Mouse (Mus musculus) forebrain, embryonic 13.5 days (tissue): ENCODE data around the gene Il1rl2. TPM values are rescaled to one million over a fixed set of nuclear protein-coding genes. Genes with fewer than 3 reads are reported as not detected.
A peak's percentile ranks its signal among the peaks of the same experiment; 100 is the strongest.
"Not testable (repeated sequence)": the region's sequence is repeated elsewhere in the genome, so short reads cannot be mapped to it uniquely, and the experiment has no call there.

Experiments used
- ATAC-seq: fragments of 200-750 bp; cut with Nextera tagmentation; 2 replicates; pipeline ENCODE4 v1.8.0; 2017
- H3K27ac ChIP-seq: fragments of 300-500 bp; sonication (generic); 2 replicates; pipeline ENCODE4 v1.5.1; 2015; ENCODE audit warnings: inconsistent platforms, mild to moderate bottlenecking, moderate library complexity
- H3K27me3 ChIP-seq: fragments of 300-500 bp; sonication (generic); 2 replicates; pipeline ENCODE4 v1.6.1; 2015; ENCODE audit warnings: mild to moderate bottlenecking, inconsistent platforms
- H3K36me3 ChIP-seq: fragments of 300-500 bp; sonication (generic); 2 replicates; pipeline ENCODE4 v1.6.1; 2015; ENCODE audit warnings: mild to moderate bottlenecking, inconsistent platforms; ENCODE audit not compliant: poor library complexity, severe bottlenecking
- H3K4me1 ChIP-seq: fragments of 300-500 bp; sonication (generic); 2 replicates; pipeline ENCODE4 v1.6.1; 2015; ENCODE audit warnings: inconsistent platforms
- H3K4me2 ChIP-seq: fragments of 300-500 bp; sonication (generic); 2 replicates; pipeline ENCODE4 v1.6.1; 2015; ENCODE audit warnings: inconsistent platforms, mild to moderate bottlenecking, moderate library complexity
- H3K4me3 ChIP-seq: fragments of 300-500 bp; sonication (generic); 2 replicates; pipeline ENCODE4 v1.5.1; 2015; ENCODE audit warnings: mild to moderate bottlenecking, inconsistent platforms
- H3K9ac ChIP-seq: fragments of 300-500 bp; sonication (generic); 2 replicates; pipeline ENCODE4 v1.6.1; 2015; ENCODE audit warnings: mild to moderate bottlenecking, inconsistent platforms
- H3K9me3 ChIP-seq: fragments of 300-500 bp; sonication (generic); replicated peaks from 2 replicates; pipeline ENCODE4 v1.6.1; 2016; ENCODE audit warnings: inconsistent platforms
- WGBS: fragments of 180-500 bp; shearing (Covaris S2); methylation state at CpG from one replicate; pipeline ENCODE4 v1.1.7; 2015; 5-methylcytosine and 5-hydroxymethylcytosine counted together
- polyA plus RNA-seq: library from polyadenylated mRNA; unstranded; fragments of >200 nt; fragmentation: Nextera tagmentation; extraction: Ambion mirVana; gene quantifications from 2 replicates; pipeline ENCODE4 v1.2.1, GENCODE M21; 2015

The Il1rl2 gene
- polyA plus RNA-seq, 1 experiment from 2014 or later = 0.85 TPM

DNA sequence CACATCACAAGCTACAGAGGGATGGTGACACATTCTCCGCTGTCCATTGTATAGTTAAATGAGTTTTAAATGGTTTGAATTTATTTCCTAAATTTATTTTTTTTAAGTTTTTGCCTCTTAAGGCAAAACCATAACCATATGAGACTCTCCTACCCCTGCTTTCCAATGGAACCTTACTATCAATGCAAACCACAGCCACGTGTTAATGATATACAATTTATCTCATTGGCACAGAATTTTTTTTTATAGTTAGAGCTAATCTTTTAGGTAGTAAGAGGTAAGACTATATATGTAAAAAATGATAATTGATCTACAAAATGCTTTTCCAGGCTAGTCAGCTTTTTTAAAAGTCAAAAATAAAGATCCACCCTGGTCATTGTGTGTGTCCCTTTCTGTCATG is 26.4 kb upstream of the Il1rl2 start:
- Histone ChIP-seq H3K9me3 (no peaks in the 10 kb centered on the region), H3K4me3 (no peak overlapping the region), H3K4me1 (no peaks in the 10 kb centered on the region), H3K27ac (no peak overlapping the region), H3K4me2 (no peak overlapping the region), H3K9ac (no peak overlapping the region), H3K36me3 (no peaks in the 10 kb centered on the region), H3K27me3 (no peaks in the 10 kb centered on the region)
- WGBS = 86% methylated on average over 2 of the region's 2 CpGs
- ATAC-seq = no peak

DNA sequence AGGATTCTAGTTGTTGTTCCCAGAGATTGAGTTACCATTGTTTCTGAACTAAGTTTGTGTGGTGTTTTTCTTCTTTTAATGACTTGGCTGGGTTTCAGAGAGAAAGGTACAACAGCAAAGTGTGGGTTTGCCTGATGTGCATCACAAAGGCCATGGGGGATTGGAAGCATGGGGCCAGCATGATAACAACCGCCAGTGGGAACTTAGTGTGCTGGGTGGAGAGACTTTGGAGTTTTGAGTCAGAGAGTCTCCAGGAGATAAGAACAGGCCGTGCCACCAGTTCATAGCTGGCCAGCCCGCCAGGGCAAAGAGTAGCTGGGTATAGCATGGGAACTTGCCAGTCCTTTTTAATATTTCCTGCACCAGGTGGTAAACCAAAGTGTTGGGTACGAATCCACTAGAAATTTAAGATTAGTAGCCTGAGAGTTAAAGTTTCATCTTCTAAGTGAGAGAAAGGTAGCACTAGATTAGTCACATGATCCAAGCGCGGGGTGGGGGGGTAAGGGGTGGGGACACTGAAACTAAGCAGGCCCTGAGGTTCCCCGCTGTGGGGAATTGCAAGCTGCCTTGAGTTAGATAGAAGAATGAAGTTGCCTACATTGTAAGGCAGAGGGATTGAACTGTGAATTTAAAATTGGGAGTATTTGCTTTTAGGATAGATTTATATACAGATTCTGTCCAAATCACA is 21.1 kb upstream of the Il1rl2 start:
- Histone ChIP-seq H3K4me3 (no peak overlapping the region), H3K4me2 (no peak overlapping the region), H3K27ac (no peak overlapping the region), H3K9me3 (no peaks in the 10 kb centered on the region), H3K9ac (no peak overlapping the region), H3K27me3 (no peaks in the 10 kb centered on the region), H3K36me3 (no peaks in the 10 kb centered on the region), H3K4me1 (no peaks in the 10 kb centered on the region)
- ATAC-seq = no peak
- WGBS = 59% methylated on average over 7 of the region's 7 CpGs

DNA sequence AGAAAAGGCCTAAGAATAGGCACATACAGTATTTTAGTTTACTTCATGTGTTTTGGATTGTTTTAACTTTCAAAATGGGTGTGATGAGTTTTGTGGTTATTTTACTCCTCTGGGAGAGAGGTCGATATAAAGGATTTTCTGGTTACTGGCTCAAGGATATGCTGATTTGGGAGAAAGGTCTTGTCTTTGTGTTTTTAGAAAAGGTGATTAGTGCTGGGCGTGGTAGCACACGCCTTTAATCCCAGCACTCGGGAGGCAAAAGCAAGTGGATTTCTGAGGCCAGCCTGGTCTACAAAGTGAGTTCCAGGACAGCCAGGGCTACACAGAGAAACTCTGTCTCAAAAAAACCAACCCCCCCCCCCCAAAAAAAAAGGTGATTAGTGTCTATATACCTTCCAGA is 20.1 kb upstream of the Il1rl2 start:
- H3K4me2 ChIP-seq, H3K36me3 ChIP-seq, H3K4me3 ChIP-seq, H3K4me1 ChIP-seq, H3K27ac ChIP-seq, H3K9me3 ChIP-seq, H3K9ac ChIP-seq, H3K27me3 ChIP-seq, ATAC-seq: not testable (repeated sequence)
- 56% methylated on average over 4 of the region's 4 CpGs for WGBS

DNA sequence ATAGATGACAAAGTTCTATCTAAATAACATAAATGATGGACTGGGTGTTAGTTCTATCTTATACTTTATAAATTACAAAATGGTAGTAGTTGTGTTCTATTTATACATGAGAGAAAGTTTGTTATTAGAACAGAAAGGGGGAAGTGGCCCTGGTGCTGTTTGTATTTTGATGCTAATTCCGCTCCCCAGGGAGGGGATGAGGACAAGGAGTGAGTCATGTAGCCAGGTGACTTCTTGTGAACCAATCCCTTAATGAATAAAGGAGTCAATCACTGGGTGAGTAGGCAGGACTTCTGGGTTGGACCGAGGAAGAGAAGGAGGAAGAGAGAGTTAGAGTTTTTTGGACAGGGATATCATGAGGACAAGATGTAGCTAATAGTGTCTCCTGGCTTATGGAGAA is 18.3 kb upstream of the Il1rl2 start:
- H3K27ac ChIP-seq = no peak overlapping the region
- H3K27me3 ChIP-seq = no peaks in the 10 kb centered on the region
- WGBS = 80% methylated on average over 2 of the region's 2 CpGs
- H3K36me3 ChIP-seq = no peaks in the 10 kb centered on the region
- H3K4me2 ChIP-seq = no peak overlapping the region
- no peak overlapping the region for H3K4me3 ChIP-seq
- H3K4me1 ChIP-seq = no peaks in the 10 kb centered on the region
- H3K9me3 ChIP-seq = no peaks in the 10 kb centered on the region
- H3K9ac ChIP-seq = no peak overlapping the region
- no peak for ATAC-seq

DNA sequence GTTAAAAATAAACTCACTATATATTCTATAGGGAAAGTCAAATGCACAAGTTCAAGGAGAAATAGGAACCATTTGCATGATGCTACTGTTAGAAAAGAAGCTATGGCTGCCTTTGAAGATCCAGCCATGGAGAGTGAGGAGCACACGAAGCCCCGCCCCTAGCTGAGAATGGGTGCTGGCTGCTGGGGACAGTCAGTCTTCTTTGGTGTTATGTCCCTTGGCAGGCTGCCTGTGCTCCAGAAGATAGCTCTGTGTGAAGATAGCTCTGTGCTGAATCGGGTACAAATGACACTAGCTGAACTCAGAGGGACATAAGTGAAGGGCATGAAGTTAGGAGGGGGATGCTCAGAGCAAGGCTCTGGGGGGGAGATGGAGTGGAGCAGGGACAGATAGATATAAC is 13.3 kb upstream of the Il1rl2 start:
- no peaks in the 10 kb centered on the region for H3K4me1 ChIP-seq
- H3K27ac ChIP-seq = no peak overlapping the region
- H3K9me3 ChIP-seq = no peaks in the 10 kb centered on the region
- no peak overlapping the region for H3K4me2 ChIP-seq
- 91% methylated on average over 3 of the region's 3 CpGs for WGBS
- ATAC-seq = no peak
- H3K9ac ChIP-seq = no peak overlapping the region
- no peaks in the 10 kb centered on the region for H3K36me3 ChIP-seq
- H3K4me3 ChIP-seq = no peak overlapping the region
- H3K27me3 ChIP-seq = no peaks in the 10 kb centered on the region

DNA sequence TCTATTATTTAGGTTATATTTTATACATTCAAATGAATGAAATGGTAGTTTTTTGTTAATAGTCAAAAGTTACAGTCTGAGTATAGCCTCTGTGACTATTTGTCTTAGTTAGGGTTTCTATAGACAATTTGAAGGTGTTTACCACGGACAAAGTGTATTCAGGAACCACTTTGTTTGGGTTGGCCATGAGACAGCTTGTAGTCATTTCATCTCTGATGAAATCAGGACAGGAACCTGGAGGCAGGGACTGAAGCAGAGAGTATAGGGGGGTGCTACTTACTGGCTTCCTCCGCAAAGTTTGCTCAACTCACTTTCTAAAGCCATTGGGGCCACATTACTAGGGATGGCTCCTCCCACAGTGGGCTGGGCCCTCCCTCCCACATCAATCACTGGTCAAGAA is 12.8 kb upstream of the Il1rl2 start:
- H3K27ac ChIP-seq = no peak overlapping the region
- H3K4me3 ChIP-seq = no peak overlapping the region
- H3K4me1 ChIP-seq = no peaks in the 10 kb centered on the region
- no peak overlapping the region for H3K4me2 ChIP-seq
- H3K36me3 ChIP-seq = no peaks in the 10 kb centered on the region
- H3K9me3 ChIP-seq = no peaks in the 10 kb centered on the region
- ATAC-seq = no peak
- no peak overlapping the region for H3K9ac ChIP-seq
- H3K27me3 ChIP-seq = no peaks in the 10 kb centered on the region
- 84% methylated on average over 2 of the region's 2 CpGs for WGBS

DNA sequence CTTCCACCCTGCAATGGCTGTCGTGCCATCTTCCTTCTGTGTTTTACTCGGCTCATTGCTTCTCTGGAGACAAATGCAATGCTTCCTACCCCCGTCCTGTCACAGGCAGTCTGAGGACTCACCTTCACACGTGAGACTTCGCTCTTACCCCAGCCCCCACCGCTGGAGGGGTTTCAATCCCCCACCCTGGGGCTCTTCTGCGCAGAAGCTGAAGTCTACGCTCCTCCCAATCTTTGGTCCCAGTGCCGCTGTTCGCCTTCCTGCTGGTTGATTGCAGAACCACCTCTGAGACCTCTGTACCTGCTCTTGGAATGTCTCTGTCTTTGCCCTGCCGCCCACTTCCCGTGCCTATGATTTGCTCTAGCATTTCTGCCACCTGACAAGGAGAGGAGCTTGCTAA is 10.4 kb upstream of the Il1rl2 start:
- H3K27me3 ChIP-seq = no peaks in the 10 kb centered on the region
- no peak for ATAC-seq
- no peaks in the 10 kb centered on the region for H3K36me3 ChIP-seq
- no peak overlapping the region for H3K4me2 ChIP-seq
- WGBS = 86% methylated on average over 12 of the region's 12 CpGs
- H3K27ac ChIP-seq = no peak overlapping the region
- H3K4me3 ChIP-seq = no peak overlapping the region
- H3K9ac ChIP-seq = no peak overlapping the region
- H3K4me1 ChIP-seq = no peaks in the 10 kb centered on the region
- no peaks in the 10 kb centered on the region for H3K9me3 ChIP-seq

DNA sequence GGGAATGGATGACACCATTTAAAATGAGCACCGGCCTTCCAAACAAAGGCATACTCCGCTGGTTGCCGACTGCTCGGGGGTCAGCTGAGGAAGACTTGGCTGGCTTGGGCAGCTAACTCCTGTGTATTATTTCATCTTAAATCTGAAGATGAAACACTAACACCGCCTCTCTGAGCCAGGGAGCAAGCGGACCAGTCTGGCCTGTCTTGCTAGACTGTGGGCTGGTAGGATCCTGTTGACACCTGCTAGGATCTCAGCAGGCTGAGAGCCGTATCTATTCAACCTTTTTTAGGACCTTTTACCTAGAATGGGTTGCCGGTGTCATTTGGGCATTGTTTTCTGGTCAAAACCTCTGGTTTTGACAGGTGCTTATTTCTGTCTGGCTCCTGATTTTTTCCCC is 6.8 kb upstream of the Il1rl2 start:
- Histone ChIP-seq H3K36me3 (no peaks in the 10 kb centered on the region), H3K27me3 (no peaks in the 10 kb centered on the region), H3K4me2 (no peak overlapping the region), H3K4me1 (no peaks in the 10 kb centered on the region), H3K27ac (no peak overlapping the region), H3K4me3 (no peak overlapping the region), H3K9me3 (no peaks in the 10 kb centered on the region), H3K9ac (no peak overlapping the region)
- ATAC-seq = no peak
- 91% methylated on average over 8 of the region's 8 CpGs for WGBS

DNA sequence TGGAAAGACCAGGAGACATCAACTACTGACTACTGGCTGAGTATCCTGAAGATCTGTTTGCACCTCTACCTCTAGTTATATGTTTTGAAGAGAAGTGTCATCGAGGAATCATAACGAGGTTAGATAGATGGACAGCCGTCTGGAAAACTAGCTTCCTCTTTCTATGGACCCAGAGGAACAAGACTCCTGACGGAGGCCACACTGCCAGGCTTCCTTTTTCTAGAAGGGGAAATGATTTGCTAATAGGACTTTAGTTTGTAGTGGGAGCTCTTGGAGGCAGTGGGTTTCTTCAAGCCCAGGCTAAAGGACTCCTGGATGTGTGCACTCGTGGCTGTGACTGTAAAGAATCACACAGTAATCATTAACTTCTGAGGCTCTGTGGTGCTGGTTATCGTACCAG is 2.6 kb upstream of the Il1rl2 start:
- Histone ChIP-seq H3K9me3 (no peaks in the 10 kb centered on the region), H3K27ac (no peak overlapping the region), H3K36me3 (no peaks in the 10 kb centered on the region), H3K4me2 (no peak overlapping the region), H3K27me3 (peaks cover 33% of the 10 kb centered on the region), H3K4me3 (no peak overlapping the region), H3K9ac (no peak overlapping the region), H3K4me1 (peaks cover 12% of the 10 kb centered on the region)
- 85% methylated on average over 6 of the region's 6 CpGs for WGBS
- no peak for ATAC-seq

DNA sequence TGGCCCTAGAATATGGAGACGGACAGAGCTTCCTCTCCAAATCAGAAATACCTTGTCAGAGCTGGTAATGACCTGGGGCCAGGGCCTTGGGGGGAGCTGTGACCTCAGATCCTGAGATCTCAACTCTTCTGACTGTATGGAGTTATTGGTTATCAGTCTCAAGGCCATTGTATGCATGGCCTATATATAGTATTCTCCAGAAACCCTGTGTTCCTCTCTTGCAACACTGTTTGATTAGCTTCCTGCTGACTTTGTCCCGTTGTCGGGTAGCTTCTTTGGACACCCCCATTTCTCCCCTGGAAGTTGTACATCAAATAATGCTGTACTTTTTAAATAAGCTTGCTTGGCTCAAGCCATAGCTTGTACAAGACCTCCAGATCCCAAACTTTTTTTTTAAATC is 1.9 kb upstream of the Il1rl2 start:
- Histone ChIP-seq H3K36me3 (no peaks in the 10 kb centered on the region), H3K9ac (no peak overlapping the region), H3K4me1 (peaks cover 12% of the 10 kb centered on the region), H3K27ac (no peak overlapping the region), H3K4me3 (no peak overlapping the region), H3K9me3 (no peaks in the 10 kb centered on the region), H3K4me2 (no peak overlapping the region), H3K27me3 (peaks cover 35% of the 10 kb centered on the region)
- WGBS = 90% methylated on average over 3 of the region's 3 CpGs
- ATAC-seq = no peak

DNA sequence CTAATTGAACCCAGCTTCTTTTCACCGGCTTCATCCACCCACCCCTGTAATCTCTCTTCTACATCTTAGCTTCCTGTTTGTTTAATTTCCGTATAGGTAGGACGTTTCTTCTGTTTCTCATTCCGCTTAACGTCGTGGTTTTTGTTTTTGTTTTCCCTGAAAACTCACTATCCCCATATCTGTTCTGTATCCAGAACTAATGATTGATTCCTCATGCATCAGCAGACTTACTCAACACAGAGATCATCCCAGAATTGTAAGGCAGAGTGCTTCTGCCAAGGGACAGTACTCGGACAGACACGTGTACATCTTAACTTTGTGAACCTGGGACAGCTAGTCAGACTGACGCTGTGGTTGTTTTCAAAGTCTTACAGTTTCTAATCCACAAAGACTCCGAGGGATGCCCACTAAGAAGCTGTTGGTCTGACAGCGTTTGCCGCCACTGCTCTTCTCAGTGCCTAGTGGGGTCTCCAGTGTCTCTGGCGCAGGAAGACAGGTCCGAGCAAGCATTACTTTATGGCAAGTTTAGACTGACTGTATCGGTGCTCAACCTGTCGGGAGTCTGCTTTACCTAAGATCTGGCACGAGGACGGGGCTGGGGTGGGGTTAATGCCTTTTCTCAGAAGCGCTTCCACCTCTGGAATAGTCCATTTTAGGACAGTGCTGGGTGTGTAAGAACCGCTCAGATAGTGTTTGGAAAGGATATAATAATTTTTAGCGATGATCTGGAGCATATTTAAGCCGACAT is 719 bp downstream of the Il1rl2 start:
- Histone ChIP-seq H3K27me3 (peaks cover 35% of the 10 kb centered on the region), H3K4me2 (peak overlapping the region; percentile 70), H3K4me3 (peak overlapping the region; percentile 39), H3K9me3 (no peaks in the 10 kb centered on the region), H3K9ac (peak overlapping the region; percentile 57), H3K36me3 (no peaks in the 10 kb centered on the region), H3K4me1 (peaks cover 12% of the 10 kb centered on the region), H3K27ac (no peak overlapping the region)
- ATAC-seq = no peak
- 9% methylated on average over 22 of the region's 22 CpGs for WGBS

DNA sequence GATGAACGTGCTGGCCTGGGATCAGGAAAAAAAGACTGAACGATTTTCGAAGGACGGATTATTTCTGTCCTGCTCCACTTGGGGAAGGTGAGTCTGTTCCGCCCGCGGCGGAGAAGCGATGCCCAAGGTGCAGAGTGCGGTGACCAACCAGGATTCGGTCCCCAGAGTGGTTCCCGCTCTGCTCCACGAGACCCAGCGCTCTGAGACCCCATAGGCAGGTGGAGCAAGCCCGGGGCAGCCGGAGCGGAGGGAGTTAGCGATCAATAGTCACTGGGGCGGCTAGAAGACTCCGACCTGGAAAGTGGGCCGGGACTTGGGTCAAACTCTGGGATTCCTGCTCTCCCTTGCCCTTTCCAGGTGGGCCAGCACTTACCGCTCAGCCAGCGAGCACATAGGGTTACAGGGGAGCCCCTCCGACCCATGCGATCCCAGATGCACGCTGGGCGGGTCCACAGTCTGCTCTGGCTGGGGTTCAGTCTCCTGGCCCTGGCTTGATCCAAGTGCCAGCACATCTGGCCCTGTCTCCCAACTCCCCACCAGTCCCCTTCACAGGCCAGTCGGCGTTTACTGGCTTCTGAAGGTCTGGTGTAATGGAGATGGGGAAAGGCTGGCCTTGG is 1.4 kb downstream of the Il1rl2 start:
- Histone ChIP-seq H3K36me3 (no peaks in the 10 kb centered on the region), H3K4me2 (peak overlapping the region; percentile 70), H3K4me1 (peaks cover 12% of the 10 kb centered on the region), H3K9me3 (no peaks in the 10 kb centered on the region), H3K9ac (peak overlapping the region; percentile 57), H3K4me3 (peak overlapping the region; percentile 39), H3K27ac (no peak overlapping the region), H3K27me3 (peaks cover 35% of the 10 kb centered on the region)
- ATAC-seq = no peak; the same call in 1 of the 2 replicates
- under 1% methylated on average over 29 of the region's 29 CpGs for WGBS
